Mouse (Mus musculus) embryo, embryonic 10 days (tissue): Measurements from ENCODE around the gene B3gnt2.
A peak's percentile ranks its signal among the peaks of the same experiment; 100 is the strongest.

Experiments used
- DNase-seq: peaks from one replicate; pipeline ENCODE4 v3.0.0-alpha.2; 2015; ENCODE audit warnings: low spot score

The B3gnt2 gene

GRCm38 (mm10) chr11:22871628-22872306, 11.0 kb upstream of the B3gnt2 start:
- no peak for DNase-seq

- no peak for DNase-seq
These were observed 7.8 kb upstream of the B3gnt2 start for GRCm38 (mm10) chr11:22868582-22868981.

GRCm38 (mm10) chr11:22867691-22868090, 6.9 kb upstream of the B3gnt2 start:
- DNase-seq, result no peak

GRCm38 (mm10) chr11:22865635-22866246, 5.0 kb upstream of the B3gnt2 start:
- DNase-seq, result no peak

GRCm38 (mm10) chr11:22864305-22865060, 3.7 kb upstream of the B3gnt2 start:
- DNase-seq, result no peak

GRCm38 (mm10) chr11:22863581-22863980, 2.8 kb upstream of the B3gnt2 start:
- DNase-seq, result no peak

- no peak for DNase-seq
These were observed 554 bp upstream of the B3gnt2 start for GRCm38 (mm10) chr11:22861315-22861714.

- peak; percentile 90 for DNase-seq
These were observed 977 bp downstream of the B3gnt2 start for GRCm38 (mm10) chr11:22859633-22860334.

GRCm38 (mm10) chr11:22859301-22859632, 1.5 kb downstream of the B3gnt2 start:
- DNase-seq, result peak; percentile 43

GRCm38 (mm10) chr11:22858441-22859300, 2.1 kb downstream of the B3gnt2 start:
- peak; percentile 17 for DNase-seq

- DNase-seq, result no peak
These were observed 2.9 kb downstream of the B3gnt2 start for GRCm38 (mm10) chr11:22857705-22858440.

- no peak for DNase-seq
These were observed 3.6 kb downstream of the B3gnt2 start for GRCm38 (mm10) chr11:22857106-22857704.

- DNase-seq, result no peak
These were observed 4.3 kb downstream of the B3gnt2 start for GRCm38 (mm10) chr11:22856371-22856965.

- DNase-seq, result no peak
These were observed 6.2 kb downstream of the B3gnt2 start for GRCm38 (mm10) chr11:22854571-22854970.

GRCm38 (mm10) chr11:22853477-22854157, 7.1 kb downstream of the B3gnt2 start:
- no peak for DNase-seq

GRCm38 (mm10) chr11:22852510-22852909, 8.3 kb downstream of the B3gnt2 start:
- no peak for DNase-seq

GRCm38 (mm10) chr11:22851416-22851815, 9.3 kb downstream of the B3gnt2 start:
- DNase-seq, result no peak

GRCm38 (mm10) chr11:22850077-22850476, 10.7 kb downstream of the B3gnt2 start:
- DNase-seq, result no peak

GRCm38 (mm10) chr11:22848649-22849195, 12.0 kb downstream of the B3gnt2 start:
- no peak for DNase-seq
